Mouse (Mus musculus) G1E (cell line): ENCODE data around the gene Gm49366. TPM values are rescaled to one million over a fixed set of nuclear protein-coding genes. Genes with fewer than 3 reads are reported as not detected.
A peak's percentile ranks its signal among the peaks of the same experiment; 100 is the strongest.
"Not testable (repeated sequence)": the region's sequence is repeated elsewhere in the genome, so short reads cannot be mapped to it uniquely, and the experiment has no call there.

Experiments used
- ATAC-seq: 2 replicates; pipeline ENCODE4 v1.8.0; 2016; ENCODE audit warnings: mild to moderate bottlenecking; ENCODE audit not compliant: insufficient number of reproducible peaks, poor library complexity, low FRiP score, severe bottlenecking; ENCODE audit errors: extremely low read depth
- DNase-seq: peaks from one replicate; pipeline ENCODE4 v3.0.0; 2012; ENCODE audit warnings: low spot score
- H3K27me3 ChIP-seq: 2 replicates; pipeline ENCODE4 v1.6.1; 2012; ENCODE audit warnings: mild to moderate bottlenecking, low read length, inconsistent platforms; ENCODE audit not compliant: insufficient read depth
- H3K36me3 ChIP-seq: replicated peaks from 2 replicates; pipeline ENCODE3; 2012; ENCODE audit warnings: mild to moderate bottlenecking, inconsistent platforms
- H3K4me1 ChIP-seq: 2 replicates; pipeline ENCODE4 v1.6.1; 2012; ENCODE audit warnings: low read depth, low read length, inconsistent platforms, mixed read lengths; ENCODE audit not compliant: insufficient read depth
- H3K4me3 ChIP-seq: 2 replicates; pipeline ENCODE4 v1.5.1; 2012; ENCODE audit warnings: low read depth, mild to moderate bottlenecking, inconsistent platforms, low read length, moderate library complexity, mixed read lengths
- H3K9me3 ChIP-seq: replicated peaks from 2 replicates; pipeline ENCODE4 v1.6.1; 2012; ENCODE audit warnings: inconsistent platforms
- CTCF ChIP-seq: IDR thresholded peaks from 2 replicates; pipeline ENCODE4 v1.5.1; 2012; ENCODE audit warnings: low read depth, low read length, inconsistent platforms, mixed read lengths
- GATA1 ChIP-seq: IDR thresholded peaks from 2 replicates; pipeline ENCODE4 v1.6.1; 2012; ENCODE audit warnings: borderline replicate concordance, low read length, inconsistent platforms, mixed read lengths
- GATA2 ChIP-seq: IDR thresholded peaks from 2 replicates; pipeline ENCODE4 v1.6.1; 2012; ENCODE audit warnings: low read depth, low read length, inconsistent platforms, borderline replicate concordance
- POLR2AphosphoS5 ChIP-seq: IDR thresholded peaks from 2 replicates; pipeline ENCODE4 v1.6.1; 2012; ENCODE audit warnings: low read depth, low read length, inconsistent platforms; ENCODE audit not compliant: insufficient replicate concordance
- TAL1 ChIP-seq: conservative IDR thresholded peaks from 2 replicates; pipeline ENCODE4 v1.6.1; 2012; ENCODE audit warnings: low read depth, low read length, inconsistent platforms, mixed read lengths
- polyA plus RNA-seq: library from polyadenylated mRNA; stranded (reverse); fragments of >175 nt; gene quantifications from 2 replicates; pipeline ENCODE4 v1.2.3, GENCODE M21; 2012
- total RNA-seq, 2 experiments: library from RNA; stranded (forward) in 1 of 2; stranded (reverse) in 1 of 2; fragments of 200-1000 nt in 1 of 2; fragments of >200 nt in 1 of 2; fragmentation: Nextera tagmentation in 1 of 2; gene quantifications; 2 replicates each; pipeline ENCODE4 v1.2.3; 2014 to 2017

The Gm49366 gene
- total and polyA plus RNA-seq, 3 experiments: not detected

DNA sequence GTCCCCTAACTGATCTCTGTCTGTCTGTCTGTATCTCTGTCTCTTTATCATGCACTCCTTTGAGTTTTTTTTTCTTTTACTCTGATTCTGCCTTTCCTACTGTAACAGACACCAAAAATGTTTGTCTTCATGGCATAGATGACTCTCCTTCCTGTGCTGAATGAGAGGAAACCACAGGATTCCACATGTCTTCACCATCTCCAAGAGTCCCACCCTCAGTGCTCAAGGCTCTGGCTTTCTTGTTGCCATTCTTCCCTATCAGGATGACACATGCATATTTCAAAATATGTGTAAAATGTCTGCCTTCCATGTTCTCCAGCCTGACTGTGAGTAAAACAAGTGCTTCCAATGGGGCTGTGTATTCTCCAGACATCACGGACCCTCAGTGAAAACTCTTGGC, 8.2 kb downstream of the Gm49366 start:
- Histone ChIP-seq H3K27me3 (peaks cover 27% of the 10 kb centered on the region), H3K4me3 (no peak overlapping the region), H3K36me3 (no peaks in the 10 kb centered on the region), H3K4me1 (peaks cover 2% of the 10 kb centered on the region), H3K9me3 (peaks cover 6% of the 10 kb centered on the region)
- ATAC-seq: no peak
- DNase-seq: no peak
- no peak for TF ChIP-seq GATA2
- TF ChIP-seq POLR2AphosphoS5: no peak
- TF ChIP-seq CTCF: no peak
- TF ChIP-seq GATA1: no peak
- no peak for TF ChIP-seq TAL1

DNA sequence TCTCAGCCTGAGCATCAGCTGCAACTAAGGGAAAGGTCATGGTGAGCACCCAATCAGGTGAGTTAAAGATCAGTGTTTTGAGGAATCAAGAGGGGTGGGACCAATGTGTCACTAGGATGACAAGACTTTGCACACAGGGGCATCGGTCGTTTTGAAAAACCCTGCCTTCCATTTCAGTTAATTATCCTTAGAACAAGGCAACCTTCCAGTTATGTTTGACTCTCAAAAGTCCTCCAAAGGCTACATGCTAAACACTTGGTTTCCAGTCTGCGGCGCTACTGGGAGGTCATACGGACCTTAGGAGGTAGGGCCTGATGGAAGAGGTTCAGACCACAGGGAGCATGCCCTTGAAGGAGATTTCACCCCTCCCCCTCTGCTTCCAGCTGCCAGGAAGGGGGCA, 12.0 kb downstream of the Gm49366 start:
- ATAC-seq: peak; percentile 34; the same call in 1 of the 2 replicates
- peaks cover 12% of the 10 kb centered on the region for H3K9me3 ChIP-seq

DNA sequence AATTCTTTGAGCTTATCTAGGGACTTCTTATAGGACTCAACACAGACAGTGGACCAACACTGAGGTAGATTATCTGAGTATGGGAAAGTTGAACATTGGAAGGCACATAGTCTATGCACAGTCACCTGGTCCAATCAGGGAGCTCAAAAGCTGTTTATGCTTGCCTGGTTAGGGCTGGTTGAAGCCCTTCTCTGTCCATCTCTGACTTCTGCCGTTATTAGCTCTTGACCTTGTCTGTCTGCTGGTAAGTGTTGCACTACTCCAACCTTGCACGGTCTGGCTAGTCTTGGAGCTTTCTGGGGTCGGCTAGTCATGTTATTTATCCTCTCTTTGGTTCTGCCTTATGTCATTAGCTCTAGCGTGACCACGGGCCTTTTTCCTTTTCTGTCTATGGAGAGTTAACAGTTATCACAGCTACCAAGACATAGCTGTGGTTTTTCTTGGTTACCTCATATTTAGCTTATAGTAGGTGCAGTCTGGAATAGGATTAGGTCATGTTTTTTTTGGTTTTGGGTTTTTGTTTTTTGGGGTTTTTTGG, 13.3 kb downstream of the Gm49366 start, which contains the start of gene Acot3:
Gene Acot3 (plus strand): TSS at position 208 of the 538 bp plus-strand sequence.
- no peak within 1 kb of the TSS for H3K4me3 ChIP-seq
- H3K4me1 ChIP-seq: peaks cover 10% of the 10 kb centered on the region
- H3K36me3 ChIP-seq: no peaks in the 10 kb centered on the region
- no peak for TF ChIP-seq CTCF
- no peak for TF ChIP-seq GATA2
- TF ChIP-seq TAL1: no peak
- no peak for TF ChIP-seq POLR2AphosphoS5
- TF ChIP-seq GATA1: no peak
- H3K9me3 ChIP-seq: peaks cover 12% of the 10 kb centered on the region
- DNase-seq (no peak), ATAC-seq (no peak)
- H3K27me3 ChIP-seq: peaks cover 35% of the 10 kb centered on the region

More for the DNA sequence above, 12.0 kb downstream of the Gm49366 start:
- DNase-seq, H3K36me3 ChIP-seq, H3K4me3 ChIP-seq: not testable (repeated sequence)
- Histone ChIP-seq H3K27me3 (peaks cover 31% of the 10 kb centered on the region), H3K4me1 (peaks cover 10% of the 10 kb centered on the region)

- H3K4me3 ChIP-seq: no peak overlapping the region
- peaks cover 37% of the 10 kb centered on the region for H3K27me3 ChIP-seq
- TF ChIP-seq CTCF (no peak), TAL1 (no peak), GATA2 (no peak), POLR2AphosphoS5 (no peak), GATA1 (no peak)
- ATAC-seq (no peak), DNase-seq (no peak)
- peaks cover 10% of the 10 kb centered on the region for H3K4me1 ChIP-seq
- peaks cover 12% of the 10 kb centered on the region for H3K9me3 ChIP-seq
- no peaks in the 10 kb centered on the region for H3K36me3 ChIP-seq
These were observed 13.9 kb downstream of the Gm49366 start for GRCm38 (mm10) chr12:84052609-84053008.

GRCm38 (mm10) chr12:84053173-84053572, 14.4 kb downstream of the Gm49366 start:
- Histone ChIP-seq H3K27me3 (peaks cover 39% of the 10 kb centered on the region), H3K4me3 (no peak overlapping the region), H3K9me3 (peaks cover 10% of the 10 kb centered on the region), H3K36me3 (no peaks in the 10 kb centered on the region), H3K4me1 (peaks cover 10% of the 10 kb centered on the region)
- ATAC-seq: no peak
- DNase-seq: no peak
- no peak for TF ChIP-seq POLR2AphosphoS5
- TF ChIP-seq CTCF: no peak
- no peak for TF ChIP-seq TAL1
- no peak for TF ChIP-seq GATA1
- no peak for TF ChIP-seq GATA2

DNA sequence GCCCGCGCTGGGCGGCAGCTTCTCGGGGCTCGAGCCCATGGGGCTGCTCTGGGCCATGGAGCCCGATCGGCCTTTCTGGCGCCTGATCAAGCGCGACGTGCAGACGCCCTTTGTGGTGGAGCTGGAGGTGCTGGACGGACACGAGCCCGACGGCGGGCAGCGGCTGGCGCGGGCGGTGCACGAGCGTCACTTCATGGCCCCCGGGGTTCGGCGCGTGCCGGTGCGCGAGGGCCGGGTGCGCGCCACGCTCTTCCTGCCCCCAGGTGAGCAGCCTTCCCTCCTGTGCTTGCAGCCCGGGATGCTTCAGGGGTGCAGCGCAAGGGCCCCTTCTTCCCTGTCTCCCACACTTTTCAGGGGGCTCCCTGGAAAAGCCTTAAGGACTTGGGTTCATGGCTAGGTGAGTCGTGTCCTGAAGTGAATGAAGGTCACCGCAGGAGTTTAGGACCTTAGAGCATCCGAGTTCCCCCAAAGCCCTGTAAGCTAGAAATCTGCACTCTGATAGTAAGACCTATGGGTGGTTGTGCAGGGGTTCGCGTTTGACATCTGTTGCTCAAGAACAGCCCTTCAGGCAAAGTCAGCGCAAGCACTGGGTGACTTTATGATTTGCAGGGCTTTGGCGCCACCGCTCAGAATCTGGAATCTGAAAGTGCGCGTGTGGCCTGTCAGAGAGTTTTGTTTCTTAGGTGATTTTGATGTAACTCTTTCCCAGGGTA, 15.1 kb downstream of the Gm49366 start:
- Histone ChIP-seq H3K9me3 (peaks cover 6% of the 10 kb centered on the region), H3K27me3 (peaks cover 43% of the 10 kb centered on the region), H3K4me1 (peaks cover 10% of the 10 kb centered on the region), H3K36me3 (no peaks in the 10 kb centered on the region), H3K4me3 (no peak overlapping the region)
- DNase-seq (no peak), ATAC-seq (no peak)
- no peak for TF ChIP-seq TAL1
- no peak for TF ChIP-seq GATA1
- TF ChIP-seq POLR2AphosphoS5: no peak
- TF ChIP-seq CTCF: no peak
- TF ChIP-seq GATA2: no peak
